Mouse (Mus musculus) kidney, postnatal 25 days (tissue): ENCODE data around the gene Mlx.
"Not testable (repeated sequence)": the region's sequence is repeated elsewhere in the genome, so short reads cannot be mapped to it uniquely, and the experiment has no call there.

Experiments used
- DNase-seq, 2 experiments: peaks; one replicate each; pipeline ENCODE4 v3.0.0; 2021; ENCODE audit warnings: mixed read lengths in 2 of 2

Gene Mlx

DNA sequence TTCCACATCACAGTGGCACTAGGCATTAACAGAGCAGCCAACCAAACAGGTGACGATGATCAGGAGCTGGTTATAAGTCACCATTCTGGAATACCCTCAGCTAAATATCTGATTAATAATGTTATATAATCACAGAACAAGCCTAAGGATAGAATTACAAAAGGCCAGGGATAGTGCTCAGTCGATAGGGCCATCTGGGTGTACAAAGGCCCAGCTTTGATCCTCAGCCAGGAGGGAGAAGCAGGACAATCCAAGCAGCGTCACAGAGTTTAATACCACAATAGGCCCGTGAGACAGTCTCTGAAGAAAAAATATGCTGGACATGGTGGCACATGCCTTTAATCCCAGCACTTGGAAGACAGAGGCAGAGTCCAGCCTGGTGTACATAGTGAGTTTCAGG, 22.3 kb downstream of the Mlx start:
- DNase-seq = no peak

DNA sequence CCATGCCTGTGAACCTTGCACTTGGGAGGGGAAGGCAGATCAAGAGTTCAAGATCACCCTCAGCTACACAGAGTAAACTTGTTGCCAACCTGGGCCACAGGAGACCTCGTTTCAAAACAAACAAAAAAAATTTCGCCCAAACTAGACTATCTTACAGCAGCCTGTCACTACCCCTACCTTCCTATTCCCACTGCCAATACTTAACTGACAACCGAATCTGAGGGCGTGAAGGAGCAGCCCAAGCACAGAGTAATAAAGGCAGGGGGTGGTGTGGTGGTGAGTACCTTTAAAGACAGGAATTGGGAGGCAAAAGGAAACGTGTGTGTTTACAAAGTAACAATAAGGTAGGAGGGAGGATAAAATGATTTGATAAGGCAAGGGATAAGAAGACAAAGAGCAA, 23.6 kb downstream of the Mlx start:
- DNase-seq = no peak

DNA sequence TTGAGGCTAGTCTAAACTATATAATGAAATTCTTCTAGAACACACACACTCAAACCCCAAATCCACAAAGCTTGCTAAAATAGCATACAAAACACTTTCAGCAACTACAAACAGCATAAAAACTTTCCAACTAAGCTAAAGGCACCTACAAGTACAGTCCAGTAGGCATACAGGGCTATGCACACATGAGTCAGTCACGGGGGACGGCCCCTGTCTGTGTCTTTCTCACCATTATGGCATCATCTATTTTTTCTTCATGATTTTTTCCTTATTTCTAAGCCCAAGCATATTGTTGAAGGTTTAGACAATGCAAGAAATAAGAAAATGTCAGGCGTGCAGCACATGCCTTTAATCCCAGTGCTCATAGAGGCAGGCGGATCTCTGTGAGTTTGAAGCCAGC, 24.1 kb downstream of the Mlx start:
- no peak for DNase-seq

DNA sequence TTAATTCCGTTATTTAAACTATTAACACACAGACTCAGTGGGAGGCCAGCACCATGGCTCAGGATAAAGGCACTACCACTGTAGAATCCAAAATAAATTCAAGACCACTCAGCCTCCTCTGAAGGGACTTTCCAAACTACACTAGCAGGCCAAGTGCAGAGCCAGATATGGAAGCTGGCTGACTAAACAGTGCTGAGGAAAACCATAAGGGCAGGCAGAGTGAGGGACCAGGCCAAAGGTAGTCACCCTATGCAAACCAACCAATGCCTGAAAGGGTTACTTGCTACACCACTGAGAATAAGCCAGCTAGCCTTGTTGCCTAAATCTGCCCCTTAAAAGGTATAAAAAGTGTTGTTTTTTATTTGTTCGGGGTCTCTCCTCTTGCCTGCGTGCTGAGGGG, 25.1 kb downstream of the Mlx start:
- DNase-seq = no peak

DNA sequence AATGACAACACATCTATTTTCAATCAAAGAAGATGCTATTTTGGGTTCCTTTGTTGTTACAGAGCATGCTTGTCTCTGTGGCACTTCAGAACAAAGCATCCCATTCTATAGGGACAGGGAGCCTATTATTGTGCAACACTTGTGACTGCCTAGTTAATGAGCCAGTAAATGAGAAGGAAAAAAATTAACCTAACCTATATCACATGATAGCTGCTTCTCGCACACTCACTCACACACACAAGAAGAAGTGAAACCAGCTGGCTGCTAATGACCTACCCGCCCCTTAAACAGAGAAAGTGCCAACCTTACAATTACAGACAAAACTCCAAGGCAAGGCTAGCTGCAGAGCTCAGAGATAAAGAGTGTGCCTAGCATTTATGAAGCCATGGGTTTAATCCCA, 28.5 kb downstream of the Mlx start:
- no peak for DNase-seq

DNA sequence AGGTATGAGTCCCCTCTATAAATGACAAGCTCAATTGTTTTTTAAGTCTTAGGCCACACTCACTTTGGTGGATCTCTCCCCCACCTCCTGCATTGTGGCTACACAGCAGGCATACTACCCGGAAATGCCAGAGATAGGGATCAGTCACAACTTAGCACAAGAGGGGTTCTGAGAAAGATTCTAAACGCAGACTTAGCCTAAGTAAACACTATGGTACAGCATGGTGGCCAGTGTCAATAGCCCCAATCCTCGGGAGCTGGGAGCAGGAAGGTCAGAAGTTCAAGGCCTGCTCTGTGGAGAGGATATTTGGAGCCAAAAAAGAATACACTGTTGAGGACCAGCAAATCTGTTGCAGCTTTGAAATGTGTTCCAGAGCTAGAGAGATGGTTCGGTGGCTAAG, 31.0 kb downstream of the Mlx start:
- DNase-seq = no peak

DNA sequence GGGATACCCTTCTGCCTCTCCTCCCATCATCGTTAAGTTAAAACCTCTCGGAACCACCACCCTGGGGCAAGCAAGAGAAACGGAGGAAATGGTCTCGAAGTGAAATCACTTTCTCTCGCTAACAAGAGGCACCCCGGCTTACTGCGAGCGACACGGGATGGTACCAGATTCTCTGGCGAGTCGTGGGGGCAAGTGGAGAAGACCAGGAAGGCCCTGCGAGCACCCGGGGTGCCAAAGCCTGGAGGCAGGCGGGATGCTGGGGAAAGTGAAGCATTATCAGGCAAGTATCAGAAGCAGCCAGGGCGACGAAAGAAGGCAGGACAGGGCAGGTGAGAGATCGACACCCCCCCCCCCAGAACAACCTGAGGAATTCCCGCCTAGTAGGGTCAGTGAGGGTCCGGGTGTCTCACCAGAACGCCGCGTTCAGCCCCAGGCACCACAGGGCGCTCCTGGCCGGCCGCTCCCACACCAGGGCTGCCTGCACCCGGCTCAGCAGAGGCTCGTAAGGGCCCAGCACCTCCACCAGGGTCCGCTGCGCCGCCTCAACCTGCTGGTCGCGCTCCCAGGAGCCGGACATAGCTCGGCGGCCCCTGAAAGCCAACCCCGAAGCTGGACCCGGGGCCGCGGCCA, 32.2 kb downstream of the Mlx start:
- DNase-seq = no peak

DNA sequence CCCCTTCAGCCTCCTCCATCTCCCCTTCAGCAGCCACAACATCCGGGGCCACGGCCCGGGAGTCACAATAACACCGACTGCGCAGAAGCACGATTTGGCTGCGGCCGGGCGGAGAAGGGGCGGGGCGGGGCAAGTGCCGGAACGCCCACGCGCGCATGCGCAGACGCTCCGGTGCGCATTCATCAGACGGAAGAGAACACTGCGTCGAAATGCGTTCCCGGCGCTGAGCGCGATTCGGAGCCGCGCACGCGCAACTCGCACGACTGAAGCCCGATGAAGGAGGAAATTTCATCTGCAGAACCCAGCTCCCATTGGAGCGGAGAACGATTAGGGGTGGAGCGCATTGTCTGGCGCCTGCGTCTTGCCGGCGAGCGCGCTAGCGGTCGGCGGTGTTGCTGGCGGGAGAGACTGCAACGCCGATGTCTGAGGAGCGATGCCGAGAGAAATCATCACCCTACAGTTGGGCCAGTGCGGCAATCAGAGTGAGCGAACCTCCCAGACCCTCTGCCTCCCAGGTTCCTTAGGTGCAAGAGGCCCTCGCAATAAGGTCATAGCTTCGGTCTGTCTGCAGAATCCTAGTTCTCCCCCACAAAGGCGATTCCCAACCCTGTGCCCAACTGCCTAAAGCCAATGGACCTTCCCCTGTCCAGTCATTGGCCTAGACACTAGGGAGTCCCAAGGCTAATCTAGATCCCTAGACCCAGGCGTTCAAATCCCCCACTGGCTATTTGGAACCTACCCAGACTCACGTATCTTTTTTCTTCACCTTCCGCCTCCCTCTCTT, 32.9 kb downstream of the Mlx start, which contains the start of the genes Retreg3 and Tubg1:
Gene Retreg3 (minus strand): TSS at position 133 of the 784 bp plus-strand sequence.
Gene Tubg1 (plus strand): TSS at position 178 of the 784 bp plus-strand sequence.
- peak; percentile 98 to 99 for DNase-seq

DNA sequence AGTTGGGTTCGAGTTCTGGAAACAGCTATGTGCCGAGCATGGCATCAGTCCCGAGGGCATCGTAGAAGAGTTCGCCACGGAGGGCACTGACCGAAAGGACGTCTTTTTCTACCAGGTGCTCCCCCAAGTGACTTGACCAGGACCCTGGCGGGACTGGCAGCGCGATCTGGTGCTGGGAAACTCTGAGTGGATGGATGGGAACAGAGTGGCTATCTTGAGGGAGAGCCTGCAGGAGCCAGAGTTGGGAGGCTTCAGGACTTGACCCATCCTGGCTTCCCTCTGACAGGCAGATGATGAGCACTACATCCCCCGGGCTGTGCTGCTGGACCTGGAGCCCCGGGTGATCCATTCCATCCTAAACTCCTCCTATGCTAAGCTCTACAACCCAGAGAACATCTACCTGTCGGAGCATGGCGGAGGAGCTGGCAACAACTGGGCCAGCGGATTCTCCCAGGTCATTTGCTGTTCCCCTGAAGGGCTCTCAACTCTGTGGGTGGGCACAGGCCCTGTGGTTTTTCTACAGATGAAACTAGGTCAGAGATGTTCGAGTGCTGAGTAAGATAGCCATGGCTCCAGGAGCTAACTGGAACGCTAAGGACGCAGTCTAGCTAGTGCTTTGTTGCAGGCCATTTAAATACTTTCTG, 33.6 kb downstream of the Mlx start:
- no peak for DNase-seq

DNA sequence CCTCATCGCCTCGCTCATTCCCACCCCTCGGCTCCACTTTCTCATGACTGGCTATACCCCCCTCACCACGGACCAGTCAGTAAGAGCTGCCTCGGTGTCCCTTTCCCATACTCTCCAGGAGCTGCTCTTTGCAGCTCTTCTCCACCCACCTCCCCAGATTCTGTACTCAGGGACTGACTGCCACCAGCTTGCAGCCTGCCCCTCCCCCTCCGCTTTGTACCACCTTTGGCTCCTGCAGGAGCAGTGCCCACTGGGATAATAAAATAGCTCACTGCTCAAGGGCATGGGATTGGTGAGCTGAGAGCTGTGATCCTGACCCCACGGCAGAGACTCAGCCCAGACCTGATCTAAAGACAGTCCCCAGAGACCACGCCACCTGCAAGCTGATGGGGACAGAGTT, 37.4 kb downstream of the Mlx start:
- not testable (repeated sequence) for DNase-seq

DNA sequence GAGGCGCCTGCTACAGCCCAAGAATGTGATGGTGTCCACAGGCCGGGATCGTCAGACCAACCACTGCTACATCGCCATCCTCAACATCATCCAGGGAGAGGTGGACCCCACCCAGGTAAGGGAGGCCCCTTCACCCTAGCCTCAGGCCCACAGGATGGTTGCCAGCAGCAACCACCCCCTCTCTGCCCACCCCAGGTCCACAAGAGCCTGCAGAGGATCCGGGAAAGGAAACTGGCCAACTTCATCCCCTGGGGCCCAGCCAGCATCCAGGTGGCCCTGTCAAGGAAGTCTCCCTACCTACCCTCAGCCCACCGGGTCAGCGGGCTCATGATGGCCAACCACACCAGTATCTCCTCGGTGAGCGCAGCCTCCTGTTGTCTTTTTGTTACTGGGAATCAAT, 37.9 kb downstream of the Mlx start:
- not testable (repeated sequence) for DNase-seq

DNA sequence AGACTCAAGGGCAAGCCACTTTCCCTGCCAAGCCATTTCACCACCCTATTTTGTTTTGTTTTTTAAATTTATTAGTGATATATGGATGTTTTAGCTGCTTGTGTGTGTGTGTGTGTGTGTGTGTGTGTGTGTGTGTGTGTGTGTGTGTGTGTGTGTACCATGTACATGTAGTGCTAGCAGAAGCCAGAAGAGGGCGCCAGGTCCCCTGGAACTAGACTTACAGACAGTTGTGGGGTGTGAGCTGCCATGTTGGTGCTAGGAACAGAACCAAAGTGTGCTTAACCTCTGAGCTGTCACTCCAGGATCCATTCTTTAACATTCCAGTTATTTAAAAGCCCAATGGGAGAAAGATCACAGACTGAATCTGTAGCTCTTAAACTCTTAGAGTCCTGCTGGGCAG, 40.0 kb downstream of the Mlx start:
- DNase-seq = peak in 1 of 2 experiments; percentile 37

DNA sequence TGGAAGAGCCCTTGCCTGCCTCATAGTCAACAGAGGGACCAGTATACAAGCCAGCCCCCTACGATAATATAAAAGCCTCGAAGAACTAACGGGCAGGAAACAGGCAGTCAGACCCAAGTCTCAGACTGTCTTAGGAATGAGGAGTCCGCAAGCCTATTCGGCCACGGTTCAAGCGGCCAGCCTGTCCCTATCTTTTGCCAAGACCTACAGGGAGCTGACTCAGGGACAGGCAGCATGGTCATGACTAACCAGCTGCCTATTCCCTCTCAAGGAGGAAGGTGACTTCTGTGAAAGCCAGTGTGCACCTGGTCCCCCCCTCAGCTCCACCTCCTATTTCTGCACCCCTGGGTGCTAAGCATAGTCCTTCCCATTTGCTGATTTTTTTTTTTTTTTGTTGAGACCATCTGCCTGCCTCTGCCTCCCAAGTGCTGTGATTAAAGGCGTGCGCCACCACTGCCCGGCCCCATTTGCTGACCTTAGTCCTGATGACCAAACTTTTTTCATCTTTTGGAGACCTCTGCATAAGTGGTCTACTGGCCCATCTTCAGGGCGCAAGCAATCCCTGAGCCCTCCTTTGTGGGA, 42.0 kb downstream of the Mlx start:
- no peak for DNase-seq

DNA sequence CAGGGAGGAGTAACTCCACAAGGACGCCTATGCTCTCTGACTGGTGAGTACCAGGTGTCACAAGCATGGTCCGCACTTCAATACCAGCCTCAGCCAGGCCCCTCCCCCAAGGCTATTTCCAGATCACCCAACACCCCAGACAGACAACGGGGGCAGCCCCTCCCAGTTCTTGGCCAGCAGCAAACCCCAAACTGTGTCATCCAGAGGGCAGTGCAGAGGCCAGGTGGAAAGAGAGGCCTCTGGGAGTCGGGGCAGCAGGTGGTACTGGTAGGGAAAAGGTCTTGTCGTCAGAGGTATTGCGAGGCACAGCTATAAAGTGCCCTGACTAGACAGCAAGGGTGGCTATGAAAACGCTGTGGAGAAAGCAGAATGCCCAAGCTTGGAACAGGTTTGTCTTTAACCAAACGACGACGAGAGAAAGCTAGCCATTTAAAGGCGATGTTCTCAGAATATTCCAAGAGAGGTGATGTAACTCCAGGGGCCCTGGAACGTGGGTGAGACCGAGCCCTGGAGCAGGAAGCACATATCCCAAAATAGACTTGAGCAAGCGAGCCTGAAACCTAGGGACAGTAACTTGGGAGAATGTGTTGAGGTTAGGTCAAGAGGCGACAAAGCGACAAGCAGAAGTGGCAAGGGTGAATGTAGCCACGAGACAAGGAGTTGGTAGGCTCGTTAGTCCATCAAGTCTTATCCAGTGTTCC, 43.1 kb downstream of the Mlx start:
- peak in 1 of 2 experiments; percentile 53 for DNase-seq

DNA sequence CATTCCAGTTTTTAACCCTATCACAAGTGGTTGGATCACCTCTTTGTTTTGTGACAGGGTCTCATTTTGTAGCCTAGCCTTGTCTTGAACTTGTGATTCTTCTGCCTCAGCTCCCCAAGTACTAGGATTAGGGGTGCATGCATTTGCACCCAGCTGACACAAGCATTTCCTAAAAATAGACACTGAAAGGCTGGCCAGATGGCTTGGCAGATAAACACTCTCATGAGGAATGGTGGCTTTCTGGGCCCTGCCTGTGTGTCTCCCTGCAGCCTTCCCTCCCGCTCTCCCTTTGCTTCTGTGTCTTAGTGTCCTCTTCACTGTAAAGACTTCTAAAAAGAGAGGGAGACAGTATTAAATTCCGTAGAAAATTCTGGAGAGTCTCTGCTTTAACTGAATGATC, 44.1 kb downstream of the Mlx start:
- DNase-seq = no peak

DNA sequence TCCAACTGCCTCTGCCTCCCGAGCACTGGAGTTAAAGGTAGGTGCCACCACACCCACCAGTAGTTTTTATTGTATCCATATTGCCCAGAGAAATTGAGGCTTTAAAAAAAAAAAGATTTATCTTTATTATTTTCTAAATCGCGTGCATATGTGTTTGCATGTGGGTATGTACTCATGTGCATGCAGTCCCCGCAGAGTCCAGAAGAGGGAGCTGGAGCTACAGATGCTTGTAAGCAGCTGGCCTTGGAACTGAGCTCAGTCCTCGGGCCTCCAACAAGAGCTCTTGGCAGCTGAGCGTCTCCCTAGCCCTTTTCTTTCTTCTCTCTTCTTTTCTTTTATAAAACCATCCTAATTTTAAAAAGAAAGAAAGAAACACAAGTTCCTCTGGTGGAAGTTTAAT, 44.6 kb downstream of the Mlx start:
- peak; percentile 49 to 53 for DNase-seq

DNA sequence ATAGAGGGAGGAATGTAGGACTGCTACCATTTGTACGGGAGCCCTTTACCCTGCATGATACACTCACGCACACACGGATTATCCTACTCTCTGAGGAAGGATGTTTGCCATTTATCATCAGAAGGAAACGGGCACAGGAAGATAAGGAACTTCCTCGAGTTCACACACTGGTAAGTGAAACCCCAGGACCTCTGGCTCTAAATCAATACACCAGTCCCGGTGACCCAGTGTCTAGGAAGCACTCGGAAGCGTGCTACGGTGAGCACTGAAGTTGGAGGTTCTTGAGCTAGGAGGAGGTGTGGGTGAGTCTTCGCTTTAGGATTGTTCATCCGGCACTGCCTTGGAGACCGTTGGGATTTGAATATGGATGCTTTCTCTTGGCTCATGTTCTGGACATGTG, 46.0 kb downstream of the Mlx start:
- peak; percentile 35 to 45 for DNase-seq

DNA sequence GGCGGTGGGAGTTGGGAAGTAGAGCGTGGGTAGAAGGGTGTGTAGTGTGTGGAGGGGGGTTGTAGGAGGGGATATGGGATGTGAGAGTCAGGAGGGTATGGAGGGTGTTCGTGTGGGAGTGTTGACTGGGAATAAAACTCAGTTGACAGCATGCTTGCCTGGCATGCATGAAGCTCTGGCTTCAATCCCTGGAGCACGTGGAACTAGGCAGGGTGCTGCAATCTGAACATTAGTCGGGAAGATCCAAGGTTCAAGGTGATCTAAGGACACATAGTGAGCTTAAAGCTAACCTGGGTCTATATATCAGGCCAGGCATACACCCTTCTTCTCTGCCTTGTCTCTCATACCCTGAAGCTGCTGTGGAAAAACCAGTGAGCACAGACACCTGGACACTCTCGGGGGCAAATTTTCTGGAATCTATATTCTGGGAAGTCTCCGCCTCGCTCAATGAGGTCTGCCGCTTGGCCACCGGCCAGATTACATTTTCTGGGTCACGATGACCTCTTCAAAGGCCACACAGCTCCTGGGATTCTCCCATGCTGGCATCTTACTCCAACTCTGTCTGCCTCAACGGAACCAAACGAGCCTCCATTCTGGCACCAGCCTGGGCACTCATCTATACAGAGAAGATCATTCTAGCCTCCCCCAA, 47.3 kb downstream of the Mlx start:
- peak in 1 of 2 experiments; percentile 18 for DNase-seq

DNA sequence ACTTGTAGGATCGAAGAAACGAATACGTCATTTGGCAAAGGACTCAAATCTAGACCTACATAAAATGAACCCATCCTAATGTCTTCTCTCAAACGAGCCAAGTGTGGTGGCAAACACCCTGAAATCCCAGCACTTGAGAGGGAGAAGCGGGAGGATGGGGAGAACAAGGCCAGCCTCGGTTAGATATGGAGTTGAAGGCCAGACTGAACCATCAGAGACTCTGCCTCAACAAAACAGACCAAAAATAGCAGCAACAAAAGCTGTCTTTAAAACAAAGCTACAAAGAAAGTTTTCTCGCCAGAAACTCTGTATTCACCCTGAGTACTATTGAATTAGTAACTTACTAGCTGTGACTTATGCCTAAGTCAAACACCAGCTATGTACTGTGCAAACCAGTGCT, 49.9 kb downstream of the Mlx start:
- no peak for DNase-seq

DNA sequence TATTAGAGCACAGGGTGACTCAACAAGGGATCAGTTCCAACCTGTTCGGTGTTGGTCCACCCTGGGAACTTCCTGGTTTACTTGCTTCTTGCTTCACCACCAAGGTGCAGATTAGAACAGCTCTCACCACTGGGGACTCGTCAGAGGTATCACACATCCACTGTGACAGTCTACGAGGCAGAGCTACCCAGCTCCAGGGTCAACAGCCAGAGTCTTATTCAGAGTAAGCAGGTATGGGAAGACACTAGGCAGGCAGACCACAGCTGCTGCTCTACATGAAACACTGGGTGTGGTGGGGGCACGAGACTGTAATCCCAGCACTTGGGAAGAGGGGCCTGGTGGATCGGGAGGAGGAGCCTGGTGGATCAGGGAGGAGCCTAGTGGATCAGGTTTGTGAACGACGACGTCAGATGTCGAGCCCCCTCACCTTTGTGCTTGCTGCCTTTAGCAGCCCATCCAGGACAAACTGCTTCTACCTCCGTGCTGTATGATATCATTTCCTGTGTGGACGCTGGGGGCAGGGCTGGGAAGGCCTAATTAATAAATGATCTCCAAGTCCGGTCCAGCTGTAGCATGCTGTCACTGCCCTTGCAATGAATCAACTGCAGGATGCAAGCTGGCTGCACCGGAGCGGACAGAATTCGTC, 51.6 kb downstream of the Mlx start:
- peak; percentile 68 to 81 for DNase-seq

DNA sequence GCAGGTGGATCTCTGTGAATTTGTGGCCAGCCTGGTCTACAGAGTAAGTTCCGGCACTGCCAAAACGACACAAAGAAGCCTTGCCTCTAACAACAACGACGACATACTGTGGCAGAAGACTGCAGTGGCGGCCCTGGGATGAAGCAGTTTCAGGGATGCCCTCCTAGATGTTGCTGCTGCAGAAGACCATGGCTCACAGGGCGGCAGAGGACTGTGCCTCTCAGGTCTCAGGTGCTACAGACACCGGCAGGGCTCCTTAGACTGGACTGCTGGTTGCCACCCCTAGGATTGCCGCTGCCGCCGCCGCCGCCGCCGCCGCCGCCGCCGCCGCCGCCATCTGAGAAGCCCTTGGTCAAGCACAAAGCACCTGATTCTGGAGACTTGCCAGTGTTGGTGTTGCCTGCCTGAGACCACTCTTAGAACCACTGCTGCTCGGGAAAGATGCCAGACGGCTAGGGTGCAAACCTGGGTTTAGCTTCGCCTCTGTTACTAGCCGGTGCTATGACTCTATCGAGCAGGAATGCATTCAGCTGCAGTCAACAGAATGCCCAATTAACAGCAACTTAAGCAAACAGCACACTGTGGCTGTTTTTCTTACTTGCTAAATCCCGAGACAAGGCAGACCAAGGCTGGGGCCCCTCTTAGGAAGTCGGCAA, 53.2 kb downstream of the Mlx start:
- DNase-seq = peak; percentile 42 to 47
